Mouse (Mus musculus): ENCODE data around the gene Ankrd40.

DNA sequence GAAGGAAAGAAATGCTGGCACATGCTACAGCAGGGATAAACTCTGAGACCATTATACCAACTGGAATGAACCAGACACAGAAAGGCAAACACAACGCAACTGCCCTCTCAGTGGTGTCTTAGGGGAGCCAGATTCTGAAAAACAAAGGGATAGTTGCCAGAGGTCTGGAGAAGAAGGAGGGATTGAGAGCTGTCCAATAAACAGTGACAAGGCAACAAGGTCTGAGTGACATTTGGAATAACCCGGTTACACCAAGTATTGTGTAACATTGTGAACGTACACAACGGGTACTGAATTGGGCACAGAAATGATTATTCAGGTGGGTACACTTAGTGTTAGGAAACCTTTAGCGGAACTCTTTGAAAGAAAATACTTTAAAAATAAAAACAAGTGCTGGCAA lies 34.3 kb downstream of the Ankrd40 start:
- TF ChIP-seq CTCF (IDR thresholded peaks at IDR 0.05; ENCODE audit: low read depth) (no peak), EP300 (IDR thresholded peaks at IDR 0.05; ENCODE audit: low read depth) (no peak)
